Mouse (Mus musculus) forebrain, embryonic 15.5 days (tissue): ENCODE results near the gene Plin3. TPM values are rescaled to one million over a fixed set of nuclear protein-coding genes. Genes with fewer than 3 reads are reported as not detected.

Experiments
- ATAC-seq: fragments of 200-750 bp; cut with Nextera tagmentation; replicated peaks from 2 replicates; pipeline ENCODE4 v1.8.0; 2017; ENCODE audit warnings: mild to moderate bottlenecking, moderate TSS enrichment, moderate library complexity
- H3K27ac ChIP-seq: fragments of 300-500 bp; sonication (generic); replicated peaks from 2 replicates; pipeline ENCODE4 v1.5.1; 2015; ENCODE audit warnings: mild to moderate bottlenecking, inconsistent platforms
- H3K27me3 ChIP-seq: fragments of 300-500 bp; sonication (generic); 2 replicates; pipeline ENCODE4 v1.6.1; 2015; ENCODE audit warnings: inconsistent platforms
- H3K36me3 ChIP-seq: fragments of 300-500 bp; sonication (generic); 2 replicates; pipeline ENCODE4 v1.6.1; 2015; ENCODE audit warnings: mild to moderate bottlenecking, inconsistent platforms
- H3K4me1 ChIP-seq: fragments of 300-500 bp; sonication (generic); 2 replicates; pipeline ENCODE4 v1.6.1; 2015; ENCODE audit warnings: inconsistent platforms
- H3K4me2 ChIP-seq: fragments of 300-500 bp; sonication (generic); replicated peaks from 2 replicates; pipeline ENCODE4 v1.6.1; 2015; ENCODE audit warnings: mild to moderate bottlenecking, inconsistent platforms
- H3K4me3 ChIP-seq: fragments of 300-500 bp; sonication (generic); 2 replicates; pipeline ENCODE4 v1.5.1; 2015; ENCODE audit warnings: mild to moderate bottlenecking, inconsistent platforms
- H3K9ac ChIP-seq: fragments of 300-500 bp; sonication (generic); replicated peaks from 2 replicates; pipeline ENCODE4 v1.6.1; 2015; ENCODE audit warnings: mild to moderate bottlenecking, inconsistent platforms
- H3K9me3 ChIP-seq: fragments of 300-500 bp; sonication (generic); 2 replicates; pipeline ENCODE4 v1.6.1; 2016; ENCODE audit warnings: inconsistent platforms
- WGBS: fragments of 180-500 bp; shearing (Covaris S2); methylation state at CpG from one replicate; pipeline ENCODE4 v1.1.7; 2015; ENCODE audit warnings: mixed read lengths; 5-methylcytosine and 5-hydroxymethylcytosine counted together
- polyA plus RNA-seq: library from polyadenylated mRNA; unstranded; fragments of >200 nt; fragmentation: Nextera tagmentation; extraction: Ambion mirVana; gene quantifications from 2 replicates; pipeline ENCODE4 v1.2.1, GENCODE M21; 2015

Plin3 gene
- polyA plus RNA-seq, 1 experiment from 2014 or later = 13.6 TPM

DNA sequence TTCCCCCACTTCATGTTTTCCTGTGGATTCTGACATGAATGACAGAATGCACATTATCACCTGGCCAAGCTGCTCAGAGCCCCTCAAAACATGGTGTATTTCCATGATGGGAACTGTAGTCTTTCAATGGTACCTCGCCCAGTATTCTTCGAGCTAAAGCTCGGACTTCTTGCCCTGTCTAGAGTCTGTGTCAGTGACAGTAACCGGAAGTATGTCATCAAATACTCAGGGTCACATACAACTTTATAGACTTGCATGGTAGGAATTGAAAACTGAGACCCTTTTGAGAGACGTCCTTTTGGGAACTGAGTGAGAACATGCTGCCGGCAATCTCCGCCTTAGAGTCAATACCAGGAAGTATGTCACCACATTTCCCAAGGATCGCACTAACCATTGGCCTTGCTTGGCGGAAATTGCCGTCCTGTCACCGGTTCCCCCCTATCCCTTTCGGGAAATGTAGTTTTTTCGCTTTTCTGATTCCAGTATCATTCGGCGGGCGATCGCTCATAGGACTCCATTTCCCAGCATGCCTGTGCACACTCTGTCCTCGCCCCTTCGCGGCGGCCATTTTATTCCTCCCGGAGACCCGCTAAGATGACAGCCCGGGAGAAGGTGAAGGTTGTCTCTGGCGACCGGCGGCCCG lies 36.3 kb downstream of the Plin3 start, which contains the start of gene Fem1a:
Gene Fem1a (plus strand): TSS at position 572 of the 643 bp plus-strand sequence.
- peaks cover 32% of the 10 kb centered on the region for H3K36me3 ChIP-seq
- peak within 1 kb of the TSS; percentile 61 for H3K9ac ChIP-seq
- H3K4me1 ChIP-seq = peaks cover 53% of the 10 kb centered on the region
- no peaks in the 10 kb centered on the region for H3K27me3 ChIP-seq
- H3K27ac ChIP-seq = peak within 1 kb of the TSS; percentile 95
- no peaks in the 10 kb centered on the region for H3K9me3 ChIP-seq
- peak within 1 kb of the TSS; percentile 98 for H3K4me2 ChIP-seq
- peak; percentile 91 for ATAC-seq
- 0% methylated on average over 28 of the region's 28 CpGs for WGBS
- H3K4me3 ChIP-seq = peak within 1 kb of the TSS; percentile 59

DNA sequence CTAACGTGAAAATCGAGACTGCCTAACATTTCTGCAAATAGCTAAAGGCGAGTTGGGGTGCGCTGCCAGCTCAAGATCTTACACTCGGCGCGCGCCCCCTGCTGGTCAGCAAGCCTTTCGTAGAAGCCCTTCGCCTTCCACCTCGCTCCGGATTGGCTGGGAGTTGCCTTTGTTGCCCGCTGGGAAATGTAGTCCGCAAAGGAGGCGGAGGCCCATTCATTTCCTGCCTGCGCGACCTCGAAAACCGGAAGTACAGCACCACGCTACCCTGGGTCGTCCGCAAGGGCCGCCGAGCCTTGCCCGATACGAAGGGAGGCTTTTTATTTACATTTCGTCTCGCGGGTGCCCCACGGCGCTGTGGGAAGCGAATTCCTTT lies 36.8 kb downstream of the Plin3 start:
- Histone ChIP-seq H3K9ac (peak overlapping the region; percentile 49), H3K9me3 (no peaks in the 10 kb centered on the region), H3K4me2 (peak overlapping the region; percentile 61), H3K27ac (peak overlapping the region; percentile 95), H3K27me3 (no peaks in the 10 kb centered on the region), H3K4me1 (peaks cover 53% of the 10 kb centered on the region), H3K4me3 (peak overlapping the region; percentile 59), H3K36me3 (peaks cover 27% of the 10 kb centered on the region)
- peak; percentile 93 for ATAC-seq
- WGBS = under 1% methylated on average over 32 of the region's 32 CpGs

DNA sequence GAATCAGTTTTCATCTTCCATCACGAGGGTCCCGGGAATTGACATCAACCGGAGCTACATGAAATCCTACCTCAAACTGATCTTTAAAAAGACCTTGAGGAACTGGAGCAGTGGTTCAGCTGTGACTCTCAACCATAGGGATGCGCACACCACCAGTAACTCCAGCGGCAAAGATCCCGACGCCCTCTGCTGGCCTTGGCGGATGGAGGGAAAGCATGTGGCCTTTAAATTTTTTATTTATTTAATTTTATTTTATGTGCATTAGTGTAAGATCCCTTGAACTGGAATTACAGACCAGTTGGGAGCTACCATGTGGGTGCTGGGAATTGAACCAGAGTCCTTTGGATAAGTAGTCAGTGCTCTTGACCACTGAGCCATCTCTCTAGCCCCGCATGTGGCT lies 37.2 kb downstream of the Plin3 start:
- ATAC-seq = peak; percentile 7
- no peak overlapping the region for H3K9ac ChIP-seq

DNA sequence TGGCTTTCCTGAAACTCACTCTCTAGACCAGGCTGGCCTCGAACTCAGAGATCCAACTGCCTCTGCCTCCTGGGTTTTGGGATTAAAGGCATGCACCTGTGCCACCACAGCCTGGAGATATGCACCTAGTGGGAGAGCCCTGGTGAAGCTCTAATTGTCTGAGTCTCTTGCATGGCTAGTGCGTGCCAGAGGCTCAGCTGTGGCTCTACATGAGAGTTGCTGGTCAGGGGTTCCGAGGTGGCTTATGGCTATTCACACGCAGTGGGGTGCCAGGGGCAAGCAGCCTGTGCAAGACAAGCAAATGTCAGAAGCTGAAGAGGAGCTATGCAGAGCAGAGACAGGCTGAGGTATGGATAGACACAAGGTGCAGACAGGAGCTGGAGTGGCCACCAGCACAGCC lies 38.0 kb downstream of the Plin3 start:
- 88% methylated on average over 4 of the region's 4 CpGs for whole genome bisulfite sequencing
- no peak overlapping the region for H3K4me2 ChIP-seq
- peak overlapping the region; percentile 95; the same call in 1 of the 2 replicates for H3K27ac ChIP-seq
- H3K4me1 ChIP-seq = peaks cover 48% of the 10 kb centered on the region
- no peaks in the 10 kb centered on the region for H3K27me3 ChIP-seq
- H3K9ac ChIP-seq = no peak overlapping the region
- no peaks in the 10 kb centered on the region for H3K9me3 ChIP-seq
- no peak overlapping the region for H3K4me3 ChIP-seq
- peaks cover 16% of the 10 kb centered on the region for H3K36me3 ChIP-seq
- ATAC-seq = no peak

More for the DNA sequence above, 37.2 kb downstream of the Plin3 start:
- H3K27me3 ChIP-seq = no peaks in the 10 kb centered on the region
- H3K9me3 ChIP-seq = no peaks in the 10 kb centered on the region
- peaks cover 23% of the 10 kb centered on the region for H3K36me3 ChIP-seq
- peak overlapping the region; percentile 61 for H3K4me2 ChIP-seq
- WGBS = 21% methylated on average over 9 of the region's 9 CpGs
- H3K27ac ChIP-seq = peak overlapping the region; percentile 95
- H3K4me3 ChIP-seq = peak overlapping the region; percentile 59
- H3K4me1 ChIP-seq = peaks cover 53% of the 10 kb centered on the region

DNA sequence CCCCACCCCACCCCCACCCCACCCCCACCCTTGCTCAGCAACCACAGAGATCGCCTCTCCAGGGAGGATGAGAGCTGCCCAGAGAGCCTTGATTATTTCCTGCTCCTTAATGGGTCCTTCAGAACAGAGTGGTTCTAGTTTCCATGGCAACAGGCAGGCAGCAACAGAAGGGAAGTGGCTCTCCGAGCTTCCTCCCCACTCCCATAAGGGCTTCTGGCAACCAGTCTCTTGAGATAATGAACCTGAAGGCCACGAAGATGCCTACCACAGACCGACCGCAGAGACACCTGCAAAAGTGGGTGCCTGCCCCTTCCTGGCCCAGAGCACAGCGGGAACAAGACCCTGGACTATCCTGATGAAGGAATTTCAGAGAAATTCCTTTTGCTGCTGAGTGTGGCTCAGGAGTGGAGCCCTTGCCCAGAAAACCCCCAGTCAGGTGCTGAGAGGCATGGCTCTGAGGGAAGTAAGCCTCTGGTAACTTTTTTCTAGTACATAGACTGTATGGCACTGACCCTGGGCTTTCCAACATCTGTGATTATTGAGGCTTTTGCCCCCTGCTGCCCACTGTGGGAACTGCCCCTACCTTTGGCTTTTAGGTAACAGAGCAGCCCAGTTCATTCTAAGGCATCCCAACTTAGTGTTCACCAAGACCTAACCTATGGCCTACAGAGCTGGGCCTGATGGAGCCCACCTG lies 41.4 kb downstream of the Plin3 start:
- H3K27ac ChIP-seq = peak overlapping the region; percentile 84
- no peaks in the 10 kb centered on the region for H3K36me3 ChIP-seq
- 17% methylated on average over 6 of the region's 6 CpGs for WGBS
- H3K4me2 ChIP-seq = peak overlapping the region; percentile 28
- H3K4me1 ChIP-seq = peaks cover 24% of the 10 kb centered on the region
- H3K9me3 ChIP-seq = no peaks in the 10 kb centered on the region
- no peak overlapping the region for H3K9ac ChIP-seq
- no peaks in the 10 kb centered on the region for H3K27me3 ChIP-seq
- no peak overlapping the region for H3K4me3 ChIP-seq
- ATAC-seq = peak; percentile 47; the same call in 1 of the 2 replicates

DNA sequence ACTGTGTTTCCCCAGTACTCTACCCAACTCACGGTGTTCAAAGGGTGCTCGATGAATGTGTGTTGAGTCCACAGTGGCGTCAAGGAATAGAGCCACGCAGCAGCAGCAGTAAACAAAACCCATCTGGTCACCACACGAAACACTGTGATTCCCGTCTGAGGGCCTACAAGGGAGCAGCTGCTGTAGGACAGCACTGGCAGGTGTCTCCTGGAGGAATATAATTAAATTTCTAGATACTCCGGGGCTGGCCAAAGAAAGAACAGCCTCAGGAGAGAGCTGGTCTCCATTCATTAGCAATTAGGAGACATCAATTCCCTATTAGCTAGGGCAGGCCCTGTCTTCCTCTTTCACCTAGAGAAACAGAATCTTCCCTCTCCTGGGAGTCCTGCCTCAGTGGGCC lies 47.1 kb downstream of the Plin3 start:
- peaks cover 14% of the 10 kb centered on the region for H3K4me1 ChIP-seq
- H3K27ac ChIP-seq = no peak overlapping the region
- no peak overlapping the region for H3K4me2 ChIP-seq
- ATAC-seq = no peak
- peaks cover 5% of the 10 kb centered on the region; the same call in 1 of the 2 replicates for H3K27me3 ChIP-seq
- no peaks in the 10 kb centered on the region for H3K9me3 ChIP-seq
- no peak overlapping the region for H3K4me3 ChIP-seq
- H3K36me3 ChIP-seq = no peaks in the 10 kb centered on the region
- WGBS = 53% methylated on average over 7 of the region's 7 CpGs
- no peak overlapping the region for H3K9ac ChIP-seq

DNA sequence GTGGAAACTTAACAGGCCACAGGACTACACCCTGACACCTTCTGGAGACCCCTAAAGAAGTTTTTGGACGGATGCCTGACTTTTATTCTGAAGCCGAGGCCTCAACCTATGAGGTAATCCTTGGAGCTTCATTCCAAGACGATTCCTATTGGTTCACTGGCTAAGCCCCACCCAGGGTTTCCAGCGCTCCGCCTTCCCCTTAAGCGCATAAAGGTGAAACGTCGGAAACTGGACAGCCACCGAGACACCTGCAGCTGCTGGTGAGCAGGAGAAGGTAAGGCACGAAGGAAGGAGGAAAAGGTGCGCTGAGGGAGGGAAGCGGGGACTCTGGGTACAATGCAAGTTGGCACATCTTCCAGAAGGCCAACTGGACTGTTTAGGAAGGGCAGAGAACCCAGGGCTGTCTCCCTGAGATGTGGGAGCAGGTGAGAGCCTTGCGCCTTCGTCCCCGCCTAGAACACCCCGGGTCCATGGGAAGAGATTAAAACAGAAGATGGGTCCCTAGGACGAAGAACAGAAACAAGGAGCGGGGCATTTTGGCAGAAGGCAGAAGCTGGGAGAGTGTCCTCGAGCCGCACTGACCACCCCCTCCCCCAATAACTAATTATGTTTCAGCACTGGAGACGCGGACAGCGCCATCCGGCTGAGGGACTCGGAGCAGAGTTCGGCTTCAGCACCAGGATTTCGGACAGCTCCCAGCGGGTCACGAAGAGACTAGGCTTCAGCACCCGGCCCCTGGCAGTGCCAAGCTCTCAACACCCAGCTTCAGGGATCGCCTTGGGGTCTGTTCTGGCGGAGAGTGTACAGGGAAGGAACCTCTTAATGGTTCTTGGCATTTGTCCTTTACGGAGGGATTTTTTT lies 50.9 kb downstream of the Plin3 start:
- WGBS = 1% methylated on average over 33 of the region's 33 CpGs
- H3K27ac ChIP-seq = 0 out of 2 replicates have a peak overlapping the region, but pooled peaks have one; percentile 29
- peak; percentile 92 for ATAC-seq

DNA sequence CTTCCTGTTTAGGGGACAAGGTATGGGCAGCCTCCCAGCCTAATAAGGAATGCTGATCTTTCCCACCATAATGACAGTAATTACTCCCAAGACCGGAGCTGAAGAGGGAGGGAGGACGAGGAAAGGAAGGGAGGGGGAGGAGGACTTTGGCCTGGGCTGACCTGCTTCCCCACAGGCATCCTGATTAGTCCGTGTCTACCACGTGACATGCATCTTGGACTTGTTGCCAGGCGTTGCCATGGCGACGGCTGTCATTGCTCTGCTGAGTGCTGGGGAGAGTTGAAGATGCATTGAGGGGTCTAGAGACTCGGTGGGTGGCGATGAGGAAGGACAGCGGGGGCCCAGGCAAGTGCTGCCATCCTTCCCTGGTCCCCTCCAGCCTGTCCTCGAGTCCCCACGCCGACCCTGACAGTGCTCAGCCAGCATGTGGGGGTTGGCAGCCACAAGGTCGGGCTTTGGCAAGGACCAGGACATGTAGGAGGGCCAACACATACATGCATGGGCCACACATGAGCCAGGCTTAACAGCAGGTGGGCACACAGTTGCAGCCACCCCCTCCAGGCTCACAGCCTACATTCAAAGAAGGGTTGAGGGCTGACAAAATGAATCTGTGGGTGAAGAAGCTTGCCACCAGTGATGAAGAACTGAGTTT lies 58.7 kb downstream of the Plin3 start:
- Histone ChIP-seq H3K4me3 (peak overlapping the region; percentile 7; the same call in 1 of the 2 replicates), H3K4me2 (peak overlapping the region; percentile 35), H3K4me1 (peaks cover 13% of the 10 kb centered on the region), H3K27me3 (no peaks in the 10 kb centered on the region), H3K27ac (peak overlapping the region; percentile 59), H3K9me3 (no peaks in the 10 kb centered on the region), H3K9ac (no peak overlapping the region), H3K36me3 (no peaks in the 10 kb centered on the region)
- peak; percentile 93 for ATAC-seq
- 1% methylated on average over 14 of the region's 14 CpGs for WGBS

More for the DNA sequence above, 50.9 kb downstream of the Plin3 start:
- H3K9me3 ChIP-seq = no peaks in the 10 kb centered on the region
- H3K9ac ChIP-seq = peak overlapping the region; percentile 57
- H3K27me3 ChIP-seq = peaks cover 11% of the 10 kb centered on the region; the same call in 1 of the 2 replicates
- peaks cover 10% of the 10 kb centered on the region; the same call in 1 of the 2 replicates for H3K4me1 ChIP-seq
- peak overlapping the region; percentile 57 for H3K4me2 ChIP-seq
- H3K4me3 ChIP-seq = peak overlapping the region; percentile 52
- H3K36me3 ChIP-seq = no peaks in the 10 kb centered on the region

DNA sequence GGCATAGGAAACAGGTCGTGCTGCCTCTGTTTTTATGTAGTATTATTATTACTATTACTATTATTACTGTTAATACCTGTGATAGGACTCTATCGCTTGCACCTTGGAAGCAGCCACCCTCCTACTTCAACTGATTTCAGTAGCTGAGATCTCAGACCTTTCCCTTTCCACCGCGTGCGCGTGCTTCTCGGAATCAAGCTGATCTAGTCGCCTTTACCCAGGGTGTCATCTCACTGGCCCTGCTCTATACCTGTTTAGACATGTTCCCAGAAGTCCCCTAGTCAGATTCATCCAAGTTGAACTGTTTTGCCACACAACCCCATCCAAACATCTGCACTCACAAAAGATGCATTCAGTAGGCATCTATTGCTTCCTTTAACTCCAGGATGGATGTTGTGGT lies 59.3 kb downstream of the Plin3 start:
- H3K4me1 ChIP-seq = peaks cover 13% of the 10 kb centered on the region
- peak overlapping the region; percentile 7; the same call in 1 of the 2 replicates for H3K4me3 ChIP-seq
- H3K27ac ChIP-seq = peak overlapping the region; percentile 59
- H3K27me3 ChIP-seq = no peaks in the 10 kb centered on the region
- H3K9ac ChIP-seq = no peak overlapping the region
- ATAC-seq = 0 out of 2 replicates have a peak, but pooled peaks have one; percentile 15
- no peaks in the 10 kb centered on the region for H3K36me3 ChIP-seq
- H3K4me2 ChIP-seq = peak overlapping the region; percentile 35
- H3K9me3 ChIP-seq = no peaks in the 10 kb centered on the region
- WGBS = 47% methylated on average over 8 of the region's 8 CpGs

DNA sequence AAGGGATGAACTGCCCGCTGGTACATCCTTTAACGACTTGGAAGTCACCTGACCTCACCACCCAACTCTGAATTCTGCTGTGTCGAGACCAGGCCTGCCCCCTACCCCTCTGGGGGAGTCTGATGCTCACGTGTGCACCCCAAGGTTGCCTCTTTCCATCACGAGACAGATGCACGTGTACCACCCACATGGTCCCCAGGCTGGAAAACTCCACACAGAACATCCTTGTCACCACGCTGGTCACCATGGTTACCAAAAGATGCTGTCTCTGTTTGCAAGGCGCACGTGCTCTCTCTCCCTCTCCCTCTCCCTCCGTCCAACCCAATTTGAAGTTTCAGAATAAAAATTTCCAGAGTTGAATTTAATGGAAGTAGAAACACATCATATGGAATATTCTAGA lies 62.7 kb downstream of the Plin3 start:
- no peak for ATAC-seq
- H3K4me3 ChIP-seq = no peak overlapping the region
- 62% methylated on average over 10 of the region's 10 CpGs for WGBS
- no peaks in the 10 kb centered on the region for H3K27me3 ChIP-seq
- H3K4me1 ChIP-seq = peaks cover 13% of the 10 kb centered on the region
- no peak overlapping the region for H3K9ac ChIP-seq
- no peaks in the 10 kb centered on the region for H3K9me3 ChIP-seq
- no peak overlapping the region for H3K27ac ChIP-seq
- H3K36me3 ChIP-seq = no peaks in the 10 kb centered on the region
- H3K4me2 ChIP-seq = no peak overlapping the region
